Mouse (Mus musculus) lung, postnatal 0 days (tissue): ENCODE results near the gene Rfc2. TPM values are rescaled to one million over a fixed set of nuclear protein-coding genes. Genes with fewer than 3 reads are reported as not detected.
A peak's percentile ranks its signal among the peaks of the same experiment; 100 is the strongest.

Experiments used
- ATAC-seq: fragments of 200-750 bp; cut with Nextera tagmentation; 2 replicates; pipeline ENCODE4 v1.8.0; 2017; ENCODE audit warnings: moderate library complexity
- DNase-seq: peaks from one replicate; pipeline ENCODE4 v3.0.0-alpha.2; 2016; ENCODE audit warnings: low spot score
- H3K27ac ChIP-seq: fragments of 300-500 bp; sonication (generic); 2 replicates; pipeline ENCODE4 v1.5.1; 2014; ENCODE audit warnings: antibody characterized with exemption, mild to moderate bottlenecking, low read length, mixed read lengths
- H3K27me3 ChIP-seq: fragments of 300-500 bp; sonication (generic); replicated peaks from 2 replicates; pipeline ENCODE4 v1.6.1; 2014; ENCODE audit warnings: low read length, mixed read lengths; ENCODE audit not compliant: insufficient read depth
- H3K36me3 ChIP-seq: fragments of 300-500 bp; sonication (generic); 2 replicates; pipeline ENCODE4 v1.6.1; 2014; ENCODE audit warnings: low read length, mixed read lengths; ENCODE audit not compliant: insufficient read depth
- H3K4me1 ChIP-seq: fragments of 300-500 bp; sonication (generic); 2 replicates; pipeline ENCODE4 v1.6.1; 2014; ENCODE audit warnings: antibody characterized with exemption, low read depth, low read length, mixed read lengths; ENCODE audit not compliant: insufficient read depth
- H3K4me2 ChIP-seq: fragments of 300-500 bp; sonication (generic); replicated peaks from 2 replicates; pipeline ENCODE4 v1.6.1; 2014; ENCODE audit warnings: low read depth, mild to moderate bottlenecking, low read length, moderate library complexity, mixed read lengths
- H3K4me3 ChIP-seq: fragments of 300-500 bp; sonication (generic); 2 replicates; pipeline ENCODE4 v1.5.1; 2014; ENCODE audit warnings: low read depth, low read length
- H3K9ac ChIP-seq: fragments of 300-500 bp; sonication (generic); replicated peaks from 2 replicates; pipeline ENCODE4 v1.6.1; 2014; ENCODE audit warnings: low read depth, mild to moderate bottlenecking
- H3K9me3 ChIP-seq: fragments of 300-500 bp; sonication (generic); 2 replicates; pipeline ENCODE4 v1.6.1; 2016; ENCODE audit warnings: low read length, mixed read lengths
- CTCF ChIP-seq: IDR thresholded peaks from 2 replicates; pipeline ENCODE4 v1.5.1; 2016; ENCODE audit warnings: antibody characterized with exemption, mild to moderate bottlenecking
- EP300 ChIP-seq: IDR thresholded peaks from 2 replicates; pipeline ENCODE4 v1.6.1; 2016; ENCODE audit warnings: antibody characterized with exemption, mild to moderate bottlenecking, control low read depth
- WGBS: fragments of 180-500 bp; shearing (Covaris S2); extraction: QIAGEN DNeasy Blood & Tissue Kit; methylation state at CpG from one replicate; pipeline ENCODE4 v1.1.7; 2014; 5-methylcytosine and 5-hydroxymethylcytosine counted together
- polyA plus RNA-seq: library from polyadenylated mRNA; unstranded; fragments of >200 nt; fragmentation: Nextera tagmentation; extraction: Ambion mirVana; gene quantifications from 2 replicates; pipeline ENCODE4 v1.2.1, GENCODE M21; 2015

Rfc2 gene
- polyA plus RNA-seq, 1 experiment from 2014 or later: 84.4 TPM

DNA sequence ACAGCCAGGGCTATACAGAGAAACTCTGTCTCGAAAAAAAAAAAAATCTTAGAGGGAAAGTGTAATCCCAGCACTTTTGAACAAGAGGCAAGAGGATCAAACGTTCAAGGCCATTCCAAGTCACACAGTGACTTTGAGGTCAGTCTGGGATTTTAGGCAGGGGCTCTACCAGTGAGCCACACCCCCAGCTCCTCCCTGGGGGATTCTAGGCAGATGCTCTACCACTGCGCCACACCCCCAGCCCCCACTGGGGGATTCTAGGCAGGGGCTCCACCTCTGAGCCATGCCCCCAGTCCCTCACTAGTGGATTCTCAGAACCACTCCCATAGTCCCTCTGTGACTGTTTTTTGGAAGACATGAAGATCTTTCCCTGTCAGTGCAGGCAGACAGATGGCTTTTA lies 2.0 kb upstream of the Rfc2 start:
- Histone ChIP-seq H3K9me3 (no peaks in the 10 kb centered on the region), H3K4me3 (no peak overlapping the region), H3K4me2 (no peak overlapping the region), H3K36me3 (no peaks in the 10 kb centered on the region), H3K4me1 (no peaks in the 10 kb centered on the region), H3K27me3 (no peaks in the 10 kb centered on the region), H3K9ac (no peak overlapping the region), H3K27ac (no peak overlapping the region)
- no peak for ATAC-seq
- no peak for DNase-seq
- TF ChIP-seq CTCF (no peak), EP300 (no peak)
- 65% methylated on average over 3 of the region's 3 CpGs for WGBS

GRCm38 (mm10) chr5:134582221-134582907 lies 1.2 kb downstream of the Rfc2 start:
- Histone ChIP-seq H3K27ac (no peak overlapping the region), H3K36me3 (no peaks in the 10 kb centered on the region), H3K4me2 (peak overlapping the region; percentile 82), H3K9ac (peak overlapping the region; percentile 59), H3K4me1 (no peaks in the 10 kb centered on the region), H3K9me3 (no peaks in the 10 kb centered on the region), H3K4me3 (peak overlapping the region; percentile 83), H3K27me3 (no peaks in the 10 kb centered on the region)
- ATAC-seq (peak; percentile 98), DNase-seq (peak; percentile 99)
- TF ChIP-seq EP300: no peak
- peak; percentile 82 for TF ChIP-seq CTCF
- WGBS: 8% methylated on average over 28 of the region's 30 CpGs

GRCm38 (mm10) chr5:134583006-134583883 lies 2.1 kb downstream of the Rfc2 start:
- 22% methylated on average over 15 of the region's 15 CpGs for WGBS
- Histone ChIP-seq H3K9me3 (no peaks in the 10 kb centered on the region), H3K9ac (peak overlapping the region; percentile 59), H3K4me3 (peak overlapping the region; percentile 83), H3K27me3 (no peaks in the 10 kb centered on the region), H3K4me1 (no peaks in the 10 kb centered on the region), H3K27ac (no peak overlapping the region), H3K36me3 (no peaks in the 10 kb centered on the region), H3K4me2 (peak overlapping the region; percentile 82)
- ATAC-seq: no peak
- no peak for DNase-seq
- TF ChIP-seq CTCF (peak; percentile 25; the same call in 1 of the 2 replicates), EP300 (no peak)

GRCm38 (mm10) chr5:134583884-134584213 lies 2.7 kb downstream of the Rfc2 start:
- Histone ChIP-seq H3K36me3 (no peaks in the 10 kb centered on the region), H3K9me3 (no peaks in the 10 kb centered on the region), H3K9ac (no peak overlapping the region), H3K4me3 (no peak overlapping the region), H3K4me2 (no peak overlapping the region), H3K27ac (no peak overlapping the region), H3K27me3 (no peaks in the 10 kb centered on the region), H3K4me1 (no peaks in the 10 kb centered on the region)
- DNase-seq (no peak), ATAC-seq (no peak)
- WGBS: 56% methylated on average over 3 of the region's 3 CpGs
- TF ChIP-seq EP300: no peak
- TF ChIP-seq CTCF: no peak

DNA sequence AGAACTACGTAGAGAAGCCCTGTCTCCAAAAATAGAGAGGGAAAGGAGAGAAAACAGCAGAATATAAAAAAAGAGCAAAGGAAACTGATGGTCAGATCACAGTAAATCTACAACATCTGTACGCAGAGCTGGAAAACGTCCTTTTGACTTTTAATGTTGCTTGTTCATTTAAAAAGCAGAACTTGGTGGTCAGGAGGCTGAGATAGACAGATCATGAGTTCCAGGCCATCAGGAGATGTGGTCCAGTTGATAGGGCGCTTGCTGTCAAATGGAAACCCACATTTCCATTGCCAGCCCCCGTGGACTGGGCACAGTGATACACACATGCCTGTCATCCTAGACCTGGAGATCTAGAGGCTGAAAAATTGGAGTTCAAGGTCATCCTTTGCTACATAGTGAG lies 3.6 kb downstream of the Rfc2 start:
- no peak for ATAC-seq
- WGBS: 84% methylated on average over 5 of the region's 5 CpGs
- Histone ChIP-seq H3K9ac (no peak overlapping the region), H3K4me2 (no peak overlapping the region), H3K4me3 (no peak overlapping the region), H3K36me3 (no peaks in the 10 kb centered on the region), H3K9me3 (no peaks in the 10 kb centered on the region), H3K27me3 (no peaks in the 10 kb centered on the region), H3K27ac (no peak overlapping the region), H3K4me1 (no peaks in the 10 kb centered on the region)
- DNase-seq: no peak
- no peak for TF ChIP-seq CTCF
- no peak for TF ChIP-seq EP300

DNA sequence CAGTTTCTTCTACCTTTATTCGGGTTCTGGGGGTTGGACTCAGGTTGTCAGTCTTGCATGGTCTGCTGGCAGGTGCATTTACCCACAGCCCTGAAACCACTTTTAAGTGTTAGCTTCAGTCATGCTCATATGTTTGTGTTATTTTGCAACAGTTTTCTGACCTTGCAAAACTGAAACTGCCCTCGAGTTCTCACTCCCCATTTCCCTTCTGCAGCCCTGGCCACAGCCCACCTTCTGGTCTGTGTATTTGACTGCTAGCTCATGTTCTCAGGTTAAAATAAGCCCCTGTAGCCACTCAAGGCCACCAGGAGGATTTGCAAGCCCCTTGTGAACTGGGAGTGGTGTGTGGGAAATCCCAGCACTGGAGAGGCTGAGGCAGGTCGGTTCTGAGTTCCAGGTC lies 8.7 kb downstream of the Rfc2 start:
- Histone ChIP-seq H3K27me3 (no peaks in the 10 kb centered on the region), H3K9me3 (no peaks in the 10 kb centered on the region), H3K4me1 (no peaks in the 10 kb centered on the region), H3K36me3 (0 out of 2 replicates have a peak, but pooled peaks cover 9% of the 10 kb centered on the region), H3K27ac (no peak overlapping the region), H3K4me3 (no peak overlapping the region), H3K9ac (no peak overlapping the region), H3K4me2 (no peak overlapping the region)
- TF ChIP-seq CTCF: no peak
- TF ChIP-seq EP300: no peak
- DNase-seq (no peak), ATAC-seq (no peak)
- 76% methylated on average over 3 of the region's 3 CpGs for WGBS
